Mouse (Mus musculus): ENCODE data around the gene Vars. TPM values are rescaled to one million over a fixed set of nuclear protein-coding genes. Genes with fewer than 3 reads are reported as not detected.
"Not testable (repeated sequence)": the region's sequence is repeated elsewhere in the genome, so short reads cannot be mapped to it uniquely, and the experiment has no call there.

Gene Vars
- polyA plus RNA-seq, 1 experiment from 2014 or later, result 57.8 TPM

DNA sequence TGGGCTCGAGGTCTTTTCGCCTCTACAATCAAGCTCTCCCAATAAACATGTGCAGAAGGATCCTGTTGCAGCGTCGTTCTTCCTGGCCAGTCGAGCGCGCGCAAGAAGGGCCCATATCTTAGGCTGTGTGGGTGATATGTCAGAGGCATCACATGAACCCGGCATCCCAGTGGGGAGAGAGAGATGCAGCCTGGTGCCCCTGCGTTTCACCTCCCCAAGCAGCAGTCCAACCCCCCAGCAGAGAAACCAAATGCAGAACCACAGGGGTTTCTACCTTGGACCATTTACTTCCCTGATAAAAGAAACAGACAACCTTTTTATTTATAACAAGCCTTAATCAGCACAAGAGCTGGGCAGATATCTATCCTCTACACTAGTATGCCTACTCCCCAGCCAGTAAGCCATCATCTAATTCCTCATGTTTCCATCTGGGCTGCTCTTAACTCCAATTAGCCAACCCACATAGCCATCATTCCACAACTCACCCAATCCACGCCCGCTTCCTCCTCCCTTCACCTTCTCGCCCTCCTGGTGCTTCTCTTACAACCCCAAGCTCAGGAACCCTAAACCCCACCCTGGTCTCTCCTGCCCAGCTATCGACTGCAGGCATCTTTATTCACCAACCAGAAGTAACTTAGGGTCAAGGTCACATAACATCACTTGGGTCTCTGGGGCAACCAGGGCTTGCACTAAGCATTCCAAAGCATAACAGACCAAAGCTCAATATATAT, 4.2 kb upstream of the Vars start:
- H3K4me1 ChIP-seq, result peaks cover 8% of the 10 kb centered on the region
- 90% methylated on average over 12 of the region's 14 CpGs for whole genome bisulfite sequencing
- H3K36me3 ChIP-seq, result 0 out of 2 replicates have a peak, but pooled peaks cover under 1% of the 10 kb centered on the region
- H3K27me3 ChIP-seq (replicated peaks), result no peaks in the 10 kb centered on the region
- H3K4me2 ChIP-seq, result no peak overlapping the region
- no peaks in the 10 kb centered on the region for H3K9me3 ChIP-seq (replicated peaks)
- no peak for ATAC-seq (ENCODE audit: low FRiP score)
- H3K4me3 ChIP-seq (replicated peaks), result no peak overlapping the region
- H3K9ac ChIP-seq (replicated peaks), result no peak overlapping the region
- H3K27ac ChIP-seq (replicated peaks), result no peak overlapping the region

DNA sequence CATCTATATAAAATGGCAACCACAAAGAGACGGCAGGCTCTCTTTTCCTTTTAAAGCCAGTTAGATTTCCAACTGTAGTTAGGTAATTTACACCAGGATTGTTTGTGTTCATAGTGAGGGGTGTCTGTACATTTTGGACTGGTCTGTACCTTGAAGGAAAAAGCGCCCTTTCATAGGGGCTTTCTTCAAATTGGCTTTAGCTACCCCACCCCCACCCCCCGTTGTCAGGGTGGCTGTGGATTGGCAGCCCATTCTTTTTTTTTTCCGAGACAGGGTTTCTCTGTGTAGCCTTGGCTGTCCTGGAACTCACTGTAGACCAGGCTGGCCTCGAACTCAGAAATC, 3.7 kb upstream of the Vars start:
- Histone ChIP-seq H3K27ac (replicated peaks) (no peak overlapping the region), H3K9ac (replicated peaks) (no peak overlapping the region), H3K4me1 (peaks cover 14% of the 10 kb centered on the region), H3K4me3 (replicated peaks) (no peak overlapping the region), H3K9me3 (replicated peaks) (no peaks in the 10 kb centered on the region), H3K4me2 (no peak overlapping the region), H3K36me3 (no peaks in the 10 kb centered on the region), H3K27me3 (replicated peaks) (no peaks in the 10 kb centered on the region)
- 82% methylated on average over 5 of the region's 5 CpGs for WGBS
- ATAC-seq (ENCODE audit: low FRiP score), result no peak

DNA sequence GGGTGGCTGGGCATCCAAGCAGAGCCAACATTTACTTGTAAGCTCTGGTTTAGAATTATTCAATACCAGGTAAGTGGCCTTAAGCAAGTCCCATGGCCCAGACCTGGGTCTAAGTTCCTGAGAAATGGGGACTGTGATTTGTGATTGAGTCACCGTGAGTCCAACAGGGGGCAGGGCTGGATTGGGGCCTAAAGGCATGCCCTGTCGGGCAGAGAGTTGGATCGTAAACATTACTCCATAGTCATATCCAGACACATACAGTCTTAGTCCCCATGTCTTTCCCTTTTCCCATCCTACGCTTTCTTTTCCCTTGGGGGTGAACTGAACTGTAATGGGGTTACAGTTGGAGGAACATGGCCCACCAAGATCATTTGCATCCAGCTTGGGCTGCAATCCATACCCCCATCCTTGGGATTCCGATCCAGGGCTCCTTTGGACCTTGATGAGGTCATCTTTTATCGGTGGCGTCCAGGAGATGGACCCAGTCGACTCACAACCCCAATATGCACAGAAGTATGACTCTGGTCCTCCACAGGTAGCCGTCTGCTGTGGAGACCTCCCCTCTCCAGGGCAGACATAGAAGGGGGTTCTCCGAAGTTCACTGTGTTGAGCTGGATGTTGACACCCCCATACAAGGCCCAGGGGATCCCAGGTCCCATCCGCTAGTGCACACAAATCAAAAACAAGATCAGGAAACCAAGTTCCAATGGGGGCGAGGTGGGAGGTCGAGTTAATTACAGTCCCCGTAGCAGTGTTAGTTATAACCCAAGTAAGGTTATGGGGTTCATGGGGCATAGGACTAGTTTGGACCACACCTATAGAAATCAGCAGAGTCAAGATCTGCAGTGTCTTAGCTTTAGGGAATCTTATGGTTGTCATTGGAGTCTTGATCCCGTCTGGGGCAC, 2.0 kb upstream of the Vars start:
- no peaks in the 10 kb centered on the region for H3K27me3 ChIP-seq (replicated peaks)
- H3K4me3 ChIP-seq (replicated peaks), result no peak overlapping the region
- peaks cover 30% of the 10 kb centered on the region for H3K4me1 ChIP-seq
- H3K9me3 ChIP-seq (replicated peaks), result no peaks in the 10 kb centered on the region
- ATAC-seq (ENCODE audit: low FRiP score), result no peak
- H3K36me3 ChIP-seq, result no peaks in the 10 kb centered on the region
- H3K9ac ChIP-seq (replicated peaks), result no peak overlapping the region
- H3K27ac ChIP-seq (replicated peaks), result no peak overlapping the region
- H3K4me2 ChIP-seq, result peak overlapping the region; percentile 99; the same call in 1 of the 2 replicates
- 91% methylated on average over 15 of the region's 15 CpGs for WGBS

- Histone ChIP-seq H3K4me1 (peaks cover 30% of the 10 kb centered on the region), H3K4me2 (peak overlapping the region; percentile 99), H3K27ac (replicated peaks) (peak overlapping the region; percentile 95), H3K36me3 (peaks cover 11% of the 10 kb centered on the region), H3K9ac (replicated peaks) (peak overlapping the region; percentile 96), H3K4me3 (replicated peaks) (peak overlapping the region; percentile 91)
- not testable (repeated sequence) for H3K9me3 ChIP-seq (replicated peaks); ATAC-seq (ENCODE audit: low FRiP score); H3K27me3 ChIP-seq (replicated peaks)
- WGBS, result 25% methylated on average over 29 of the region's 32 CpGs
Measured at GRCm38 (mm10) chr17:34999871-35000716, 693 bp upstream of the Vars start.

DNA sequence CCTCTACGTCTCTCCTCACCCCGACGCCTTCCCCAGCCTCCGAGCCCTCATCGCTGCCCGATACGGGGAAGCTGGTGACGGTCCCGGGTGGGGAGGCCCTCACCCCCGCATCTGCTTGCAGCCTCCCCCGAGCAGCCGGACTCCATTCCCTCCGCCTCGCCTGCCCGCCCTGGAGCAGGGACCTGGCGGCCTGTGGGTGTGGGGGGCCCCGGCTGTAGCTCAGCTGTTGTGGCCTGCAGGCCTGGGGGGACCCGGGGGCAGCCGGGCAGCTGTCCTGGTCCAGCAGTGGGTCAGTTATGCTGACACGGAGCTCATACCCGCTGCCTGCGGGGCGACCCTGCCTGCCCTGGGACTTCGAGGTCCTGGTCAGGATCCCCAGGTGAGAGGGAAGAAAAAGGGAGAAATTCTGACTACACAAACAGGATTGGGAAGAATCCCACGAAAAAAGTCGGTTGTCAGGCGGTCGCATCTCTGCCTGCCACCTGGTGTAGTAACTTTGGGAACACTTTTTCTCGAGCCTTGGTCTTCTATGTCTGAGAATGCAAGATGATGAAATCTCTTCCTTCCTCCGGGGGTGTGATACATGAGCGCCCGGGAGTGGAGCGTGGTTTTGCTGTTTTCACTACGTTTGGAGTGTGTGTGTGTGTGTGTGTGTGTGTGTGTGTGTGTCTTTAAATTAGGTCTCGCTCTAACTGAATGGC, 815 bp downstream of the Vars start:
- Histone ChIP-seq H3K4me1 (peaks cover 30% of the 10 kb centered on the region), H3K4me2 (peak overlapping the region; percentile 99), H3K27me3 (replicated peaks) (no peaks in the 10 kb centered on the region), H3K4me3 (replicated peaks) (peak overlapping the region; percentile 91), H3K27ac (replicated peaks) (peak overlapping the region; percentile 95), H3K36me3 (peaks cover 24% of the 10 kb centered on the region), H3K9ac (replicated peaks) (peak overlapping the region; percentile 96), H3K9me3 (replicated peaks) (no peaks in the 10 kb centered on the region)
- under 1% methylated on average over 35 of the region's 35 CpGs for WGBS
- ATAC-seq (ENCODE audit: low FRiP score), result peak; percentile 32

DNA sequence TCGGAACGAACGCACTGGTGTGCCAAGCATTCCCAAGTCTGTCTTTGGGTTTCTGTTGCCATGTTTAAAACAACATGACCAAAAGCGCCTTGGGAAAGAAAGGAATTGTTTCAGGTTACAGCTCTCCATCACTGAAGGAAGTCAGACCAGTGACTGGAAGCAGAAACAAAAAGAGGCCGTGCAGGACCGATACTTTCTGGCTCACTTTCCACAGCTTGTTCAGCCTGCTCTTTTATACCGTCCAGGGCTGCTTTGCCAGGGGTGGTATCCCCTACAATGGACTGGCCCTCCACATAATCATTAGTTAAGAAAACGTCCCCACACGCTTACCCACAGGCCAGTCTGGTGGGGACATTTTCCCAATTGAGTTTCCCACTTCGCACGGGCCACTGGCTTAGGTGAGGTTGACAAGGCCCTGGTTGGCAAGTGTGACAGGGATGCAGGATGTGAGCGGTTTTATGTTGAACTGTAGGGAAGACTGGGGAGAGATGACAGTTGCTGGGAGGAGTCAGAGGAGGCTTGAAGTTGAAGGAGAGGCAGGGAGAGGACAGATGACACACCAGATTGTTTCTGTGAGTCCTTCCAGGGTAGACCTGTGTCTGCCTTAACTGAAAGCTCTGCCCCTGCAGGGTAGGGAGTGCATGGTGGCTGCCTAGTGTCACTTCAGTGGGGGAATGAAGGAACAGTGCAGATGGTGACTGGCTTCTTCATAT, 1.5 kb downstream of the Vars start:
- WGBS, result 12% methylated on average over 12 of the region's 12 CpGs
- ATAC-seq (ENCODE audit: low FRiP score), result no peak
- H3K27me3 ChIP-seq (replicated peaks), result no peaks in the 10 kb centered on the region
- peak overlapping the region; percentile 96 for H3K9ac ChIP-seq (replicated peaks)
- peak overlapping the region; percentile 99 for H3K4me2 ChIP-seq
- H3K9me3 ChIP-seq (replicated peaks), result no peaks in the 10 kb centered on the region
- H3K36me3 ChIP-seq, result peaks cover 26% of the 10 kb centered on the region
- peak overlapping the region; percentile 95 for H3K27ac ChIP-seq (replicated peaks)
- H3K4me3 ChIP-seq (replicated peaks), result peak overlapping the region; percentile 91
- H3K4me1 ChIP-seq, result peaks cover 30% of the 10 kb centered on the region

DNA sequence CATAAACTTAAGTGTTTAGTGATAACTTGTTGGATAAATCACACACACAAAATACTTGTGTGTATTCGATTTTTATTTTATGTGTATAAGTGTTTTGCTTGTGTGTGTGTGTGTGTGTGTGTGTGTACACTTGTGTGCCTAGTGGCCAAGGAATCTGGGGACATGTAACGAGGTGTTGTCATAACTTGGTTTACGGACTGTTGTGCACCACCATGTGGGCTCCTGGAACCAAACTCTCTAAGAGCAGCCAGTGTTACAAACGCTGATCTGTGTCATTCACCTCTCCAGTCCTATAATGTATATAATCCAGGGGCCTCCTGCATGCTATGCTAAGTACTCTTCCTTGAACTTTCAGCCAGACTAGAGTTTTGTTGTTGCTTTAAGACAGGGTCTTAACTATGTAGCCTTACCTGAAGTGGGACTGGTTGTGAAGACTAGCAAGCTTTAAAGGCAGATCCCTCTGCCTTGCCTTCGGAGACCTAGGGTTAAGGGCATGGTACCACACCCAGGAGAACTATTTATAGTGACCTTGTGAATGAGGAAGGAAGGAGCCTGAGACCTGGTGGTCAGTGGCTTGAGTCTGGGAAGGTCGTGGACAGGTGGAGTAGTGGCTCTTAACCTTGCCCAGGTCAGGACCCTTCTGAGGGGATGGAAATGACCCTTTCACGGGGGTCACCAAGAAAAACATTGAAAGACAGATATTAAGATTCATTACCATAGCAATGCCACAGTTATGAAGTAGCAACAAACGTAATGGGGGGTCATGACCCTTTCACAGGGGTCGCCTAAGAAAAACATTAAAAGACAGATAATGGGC, 2.4 kb downstream of the Vars start:
- Histone ChIP-seq H3K9ac (replicated peaks) (0 out of 2 replicates have a peak overlapping the region, but pooled peaks have one; percentile 96), H3K9me3 (replicated peaks) (no peaks in the 10 kb centered on the region), H3K36me3 (peaks cover 33% of the 10 kb centered on the region), H3K4me3 (replicated peaks) (no peak overlapping the region), H3K27me3 (replicated peaks) (no peaks in the 10 kb centered on the region), H3K4me2 (peak overlapping the region; percentile 99), H3K4me1 (peaks cover 30% of the 10 kb centered on the region), H3K27ac (replicated peaks) (no peak overlapping the region)
- WGBS, result 76% methylated on average over 9 of the region's 9 CpGs
- ATAC-seq (ENCODE audit: low FRiP score), result no peak

GRCm38 (mm10) chr17:35004075-35004717, 3.4 kb downstream of the Vars start:
- H3K4me3 ChIP-seq (replicated peaks), result no peak overlapping the region
- no peaks in the 10 kb centered on the region for H3K27me3 ChIP-seq (replicated peaks)
- 95% methylated on average over 17 of the region's 17 CpGs for WGBS

DNA sequence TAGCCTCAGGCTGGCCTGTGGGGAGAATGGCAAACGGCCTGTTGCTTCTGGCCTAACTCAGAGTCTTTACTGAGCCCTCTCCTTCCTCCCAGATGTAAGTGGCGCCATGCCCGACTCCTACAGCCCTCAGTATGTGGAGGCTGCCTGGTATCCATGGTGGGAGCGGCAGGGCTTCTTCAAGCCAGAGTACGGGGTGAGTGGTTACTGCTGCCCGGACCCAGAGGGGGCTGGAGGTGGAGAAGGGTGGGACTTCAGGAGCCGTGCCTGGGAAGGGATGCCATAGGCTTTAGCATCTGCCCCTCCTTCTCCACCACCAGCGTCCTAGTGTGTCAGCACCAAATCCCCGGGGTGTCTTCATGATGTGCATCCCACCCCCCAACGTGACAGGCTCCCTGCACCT, 4.4 kb downstream of the Vars start:
- H3K36me3 ChIP-seq, result peaks cover 48% of the 10 kb centered on the region
- ATAC-seq (ENCODE audit: low FRiP score), result no peak
- H3K4me1 ChIP-seq, result peaks cover 24% of the 10 kb centered on the region
- 95% methylated on average over 10 of the region's 10 CpGs for WGBS
- no peak overlapping the region for H3K4me3 ChIP-seq (replicated peaks)
- H3K27ac ChIP-seq (replicated peaks), result no peak overlapping the region
- H3K27me3 ChIP-seq (replicated peaks), result no peaks in the 10 kb centered on the region
- H3K4me2 ChIP-seq, result no peak overlapping the region
- no peak overlapping the region for H3K9ac ChIP-seq (replicated peaks)
- no peaks in the 10 kb centered on the region for H3K9me3 ChIP-seq (replicated peaks)

More at GRCm38 (mm10) chr17:35004075-35004717, 3.4 kb downstream of the Vars start:
- Histone ChIP-seq H3K4me1 (peaks cover 30% of the 10 kb centered on the region), H3K9ac (replicated peaks) (no peak overlapping the region), H3K36me3 (peaks cover 42% of the 10 kb centered on the region), H3K4me2 (no peak overlapping the region), H3K9me3 (replicated peaks) (no peaks in the 10 kb centered on the region), H3K27ac (replicated peaks) (no peak overlapping the region)
- ATAC-seq (ENCODE audit: low FRiP score), result no peak
